Mouse (Mus musculus) adrenal gland, adult 8-10 months (tissue): ENCODE results near the gene Cct5. TPM values are rescaled to one million over a fixed set of nuclear protein-coding genes. Genes with fewer than 3 reads are reported as not detected.
A peak's percentile ranks its signal among the peaks of the same experiment; 100 is the strongest.

Experiments used
- DNase-seq: peaks from one replicate; pipeline ENCODE4 v3.0.0; 2022
- total RNA-seq, 4 experiments: library from RNA; stranded (reverse); gene quantifications; 2 replicates each; pipeline ENCODE4 v1.2.4; 2022

The Cct5 gene
- total RNA-seq, 4 experiments from 2014 or later: 232 to 302 (median 271) TPM

- DNase-seq: peak; percentile 72
These were observed 37.7 kb downstream of the Cct5 start for GRCm38 (mm10) chr15:31563577-31564546.

GRCm38 (mm10) chr15:31562847-31563246 lies 38.8 kb downstream of the Cct5 start:
- DNase-seq: no peak

DNA sequence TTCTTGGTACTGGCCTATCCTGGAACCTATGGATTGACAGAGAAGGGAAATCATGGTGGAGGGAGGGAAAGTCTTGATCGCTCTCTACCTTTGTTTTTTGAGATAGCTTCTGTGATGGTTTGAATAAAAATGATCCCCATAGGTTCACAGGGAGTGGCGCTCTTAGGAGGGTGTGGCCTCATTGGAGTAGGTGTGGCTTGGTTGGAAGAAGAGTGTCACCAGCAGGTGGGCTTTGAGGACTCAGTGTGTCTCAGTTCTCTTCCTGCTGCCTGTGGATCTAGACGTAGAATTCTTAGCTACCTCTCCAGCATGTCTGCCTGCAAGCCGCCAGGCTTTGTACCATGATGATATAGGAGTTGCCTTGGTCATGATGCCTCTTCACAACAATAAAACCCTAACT lies 39.6 kb downstream of the Cct5 start:
- DNase-seq: no peak

DNA sequence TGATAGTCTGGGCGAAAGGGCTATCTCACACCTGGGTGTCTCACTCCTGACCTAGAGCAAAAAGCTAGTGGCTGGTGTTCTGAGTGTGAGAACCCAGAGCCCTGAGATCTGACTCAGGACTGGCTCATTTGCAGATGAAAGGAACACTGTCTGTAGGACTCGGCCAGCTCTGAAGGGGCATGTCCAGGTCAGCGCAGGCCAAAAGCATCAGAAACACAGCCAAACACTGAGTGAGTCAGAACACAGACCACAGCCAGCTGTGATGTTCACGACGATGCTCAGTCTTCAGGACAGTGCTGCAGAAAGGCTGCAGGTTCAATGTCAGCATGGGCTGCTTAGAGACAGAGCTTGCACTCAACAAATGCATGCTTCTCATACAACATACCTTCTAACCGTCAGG lies 40.2 kb downstream of the Cct5 start:
- no peak for DNase-seq

DNA sequence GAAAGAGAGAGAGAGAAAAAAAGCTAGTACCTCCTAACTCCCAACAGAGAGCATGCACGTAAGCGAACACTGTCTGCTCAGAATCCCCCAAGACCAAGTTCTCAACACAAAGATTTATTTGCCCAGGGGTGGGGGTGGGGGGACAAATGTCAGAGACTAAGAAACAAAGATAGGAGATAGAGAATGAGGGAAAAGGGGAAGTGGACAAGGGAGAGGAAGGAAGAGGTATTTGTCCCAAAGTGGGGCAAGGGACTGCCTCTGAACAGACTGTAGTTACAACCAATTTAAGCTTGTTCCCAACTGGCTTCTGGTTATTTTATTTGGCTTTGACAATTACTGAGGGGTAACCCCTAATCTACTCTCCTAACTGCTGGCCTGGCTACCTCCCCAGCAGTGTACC lies 46.7 kb downstream of the Cct5 start:
- DNase-seq: no peak

- DNase-seq: no peak
These were observed 51.2 kb downstream of the Cct5 start for GRCm38 (mm10) chr15:31550381-31550780.

GRCm38 (mm10) chr15:31547421-31547820 lies 54.2 kb downstream of the Cct5 start:
- no peak for DNase-seq

- no peak for DNase-seq
These were observed 55.3 kb downstream of the Cct5 start for GRCm38 (mm10) chr15:31546291-31546690.

DNA sequence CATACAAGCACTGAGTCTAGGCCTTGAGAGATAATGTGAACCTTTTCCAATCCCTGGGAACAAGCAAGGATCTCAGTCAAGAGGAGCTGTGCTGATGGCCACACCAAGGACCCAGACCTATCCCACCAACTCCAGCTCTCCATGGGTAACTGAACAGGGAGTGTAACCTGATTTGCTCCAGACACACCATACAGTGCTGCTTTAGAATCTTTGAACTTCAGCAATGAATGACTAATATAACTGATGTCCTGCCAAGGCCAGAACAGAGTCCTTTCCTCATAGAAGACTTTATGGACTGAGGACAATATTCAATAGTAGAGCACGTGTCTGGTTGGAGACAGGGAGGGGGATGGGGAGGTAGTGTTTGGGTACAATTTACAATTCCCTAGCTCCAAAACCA lies 56.5 kb downstream of the Cct5 start:
- no peak for DNase-seq

DNA sequence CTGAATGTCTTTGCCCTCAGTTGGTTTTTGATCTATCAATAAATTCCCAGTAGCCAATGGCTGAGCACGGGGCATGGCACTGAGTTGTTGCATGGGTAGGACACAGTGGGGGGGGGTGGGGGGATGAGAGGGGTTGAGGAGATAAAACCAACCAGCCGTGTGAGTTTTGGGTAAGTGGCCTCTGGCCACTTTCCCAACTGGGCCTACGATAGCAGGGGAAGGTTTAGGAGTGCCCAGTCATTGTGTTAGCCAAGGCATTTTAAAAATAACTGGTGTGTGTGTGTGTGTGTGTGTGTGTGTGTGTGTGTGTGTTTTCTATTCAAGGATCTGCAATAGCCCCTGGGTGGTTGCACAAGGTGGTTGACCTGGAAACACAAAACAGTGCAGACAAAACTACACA lies 58.4 kb downstream of the Cct5 start:
- DNase-seq: no peak

DNA sequence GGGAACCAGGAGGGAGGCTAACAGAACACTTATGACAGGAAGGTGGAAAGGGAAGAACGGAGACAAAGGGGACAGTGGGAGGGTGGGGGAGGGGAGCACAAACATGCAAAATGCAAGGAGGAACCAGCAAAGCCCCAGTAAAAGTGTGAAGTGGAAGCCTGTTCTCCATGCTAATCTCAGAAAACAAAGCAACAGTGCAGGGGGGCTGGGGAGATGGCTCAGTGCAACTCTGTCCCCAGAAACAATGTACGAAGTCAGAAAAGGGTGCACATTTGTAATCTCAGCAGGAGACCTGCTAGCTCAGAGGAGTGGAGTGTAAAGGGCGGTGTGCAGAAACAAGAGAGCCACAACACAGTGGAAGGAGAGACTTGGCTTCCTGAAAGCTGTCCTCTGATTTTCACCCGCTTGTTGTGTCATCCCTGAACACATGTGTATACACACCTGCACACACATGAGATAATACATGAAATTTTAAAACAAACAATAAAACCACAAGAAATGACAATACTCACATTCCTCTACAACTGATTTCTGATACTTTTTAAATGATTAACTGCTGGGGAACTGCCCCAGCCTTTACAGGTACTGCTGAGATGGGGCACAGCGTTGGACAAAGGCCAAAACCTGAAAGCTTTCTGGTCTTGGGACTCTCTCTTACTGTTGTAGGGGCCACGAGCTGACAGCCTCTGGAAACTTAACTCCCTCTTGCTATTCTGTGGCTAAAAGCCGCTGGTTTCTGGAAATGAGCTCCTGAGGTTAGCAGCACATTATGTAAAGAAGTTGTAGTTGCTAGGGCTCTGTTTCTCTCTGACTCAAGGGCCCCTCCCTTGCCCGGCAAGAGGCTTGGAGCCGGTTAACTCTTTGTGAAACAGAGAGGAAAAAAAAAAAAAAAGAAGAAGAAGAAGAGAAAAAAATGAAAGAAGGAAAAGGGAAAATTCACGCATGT lies 59.3 kb downstream of the Cct5 start:
- no peak for DNase-seq

Other genes with a start within 250 kb of the Cct5 start
- 1 to 10 TPM; 1.1 to 3.8 (median 2.7) TPM for gene Ankrd33b, start 234.1 kb downstream of the Cct5 start, total RNA-seq
- 1 to 10 TPM; 2.1 to 3.3 (median 2.4) TPM for gene Ropn1l, start 148.1 kb downstream of the Cct5 start, total RNA-seq
- gene March6, start 70.8 kb downstream of the Cct5 start, total RNA-seq: 100 to 1,000 TPM; 143 to 180 (median 160) TPM
- 100 to 1,000 TPM; 160 to 274 (median 195) TPM for gene Cmbl, start 36.4 kb downstream of the Cct5 start, total RNA-seq
- gene Fam173b, start within 50 bp of the Cct5 start, total RNA-seq: 10 to 100 TPM; 25.9 to 29.7 (median 27.9) TPM